Mouse (Mus musculus): Measurements from ENCODE around the gene Hps6.

The Hps6 gene

GRCm38 (mm10) chr19:46044993-46045695 lies 41.8 kb downstream of the Hps6 start, which contains the start of gene Ldb1:
Gene Ldb1, minus strand, starts transcription at chr19:46045214.
- DNase-seq (ENCODE audit: low spot score in 2 of 2): peak; percentile 89 to 91

DNA sequence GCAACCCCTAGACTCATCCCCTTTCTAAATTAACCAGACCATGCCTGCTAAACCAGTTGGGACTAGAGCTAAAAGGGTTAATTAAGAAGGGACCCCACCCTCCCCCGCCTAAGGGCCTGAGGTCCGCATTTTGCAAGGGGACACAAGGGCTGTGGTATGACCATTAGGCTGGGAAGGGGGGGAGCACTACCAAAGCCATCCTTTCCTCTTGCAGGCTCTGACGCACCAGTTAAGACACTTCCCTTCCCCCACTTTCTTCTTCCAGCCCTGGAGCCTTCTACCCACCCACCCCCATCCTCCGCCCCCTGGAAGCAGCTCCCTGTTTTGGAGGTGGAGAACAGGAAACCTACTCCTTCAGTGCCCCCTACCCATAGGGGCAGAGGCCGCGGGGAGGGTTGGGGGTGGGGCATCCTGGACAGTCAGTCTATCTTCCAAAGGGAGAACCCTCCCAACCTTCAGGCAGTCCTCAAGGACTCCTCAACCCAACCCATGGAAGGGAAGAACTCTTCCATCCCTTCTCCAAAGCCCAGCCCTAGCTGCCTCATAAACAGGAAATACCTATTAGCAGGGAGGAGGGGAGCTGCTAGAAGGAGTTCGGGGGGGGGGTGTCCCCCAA lies 42.5 kb downstream of the Hps6 start:
- peak; percentile 68 to 83 for DNase-seq (ENCODE audit: low spot score in 2 of 2)

- no peak for DNase-seq (ENCODE audit: low spot score in 2 of 2)
Observed at GRCm38 (mm10) chr19:46046621-46047025, 43.3 kb downstream of the Hps6 start.

DNA sequence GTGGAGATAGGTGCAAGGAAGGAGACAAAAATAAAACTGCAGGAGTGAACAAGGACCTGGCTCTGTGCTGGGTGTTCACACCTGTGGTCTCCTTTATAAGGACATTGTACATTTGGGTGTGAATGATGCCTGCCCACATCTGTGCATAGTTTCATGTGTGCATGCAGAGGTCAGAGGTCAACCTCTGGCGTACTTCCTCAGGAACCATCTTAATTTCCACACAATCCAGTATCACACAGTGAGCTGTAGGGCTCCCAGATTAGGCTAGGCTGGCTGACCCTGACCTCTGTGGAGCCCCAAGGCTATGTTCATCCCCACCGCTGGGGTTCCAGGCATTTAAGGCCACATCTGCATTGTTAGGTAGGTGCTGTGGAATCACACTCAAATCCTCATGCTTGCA lies 44.1 kb downstream of the Hps6 start:
- no peak for DNase-seq (ENCODE audit: low spot score in 2 of 2)

GRCm38 (mm10) chr19:46049129-46049528 lies 45.8 kb downstream of the Hps6 start:
- no peak for DNase-seq (ENCODE audit: low spot score in 2 of 2)

GRCm38 (mm10) chr19:46050462-46050861 lies 47.2 kb downstream of the Hps6 start:
- no peak for DNase-seq (ENCODE audit: low spot score in 2 of 2)
